Mouse (Mus musculus): ENCODE measurements around the gene Sesn2. TPM values are rescaled to one million over a fixed set of nuclear protein-coding genes. Genes with fewer than 3 reads are reported as not detected.

The Sesn2 gene
- polyA plus RNA-seq, 1 experiment: 21.5 TPM

DNA sequence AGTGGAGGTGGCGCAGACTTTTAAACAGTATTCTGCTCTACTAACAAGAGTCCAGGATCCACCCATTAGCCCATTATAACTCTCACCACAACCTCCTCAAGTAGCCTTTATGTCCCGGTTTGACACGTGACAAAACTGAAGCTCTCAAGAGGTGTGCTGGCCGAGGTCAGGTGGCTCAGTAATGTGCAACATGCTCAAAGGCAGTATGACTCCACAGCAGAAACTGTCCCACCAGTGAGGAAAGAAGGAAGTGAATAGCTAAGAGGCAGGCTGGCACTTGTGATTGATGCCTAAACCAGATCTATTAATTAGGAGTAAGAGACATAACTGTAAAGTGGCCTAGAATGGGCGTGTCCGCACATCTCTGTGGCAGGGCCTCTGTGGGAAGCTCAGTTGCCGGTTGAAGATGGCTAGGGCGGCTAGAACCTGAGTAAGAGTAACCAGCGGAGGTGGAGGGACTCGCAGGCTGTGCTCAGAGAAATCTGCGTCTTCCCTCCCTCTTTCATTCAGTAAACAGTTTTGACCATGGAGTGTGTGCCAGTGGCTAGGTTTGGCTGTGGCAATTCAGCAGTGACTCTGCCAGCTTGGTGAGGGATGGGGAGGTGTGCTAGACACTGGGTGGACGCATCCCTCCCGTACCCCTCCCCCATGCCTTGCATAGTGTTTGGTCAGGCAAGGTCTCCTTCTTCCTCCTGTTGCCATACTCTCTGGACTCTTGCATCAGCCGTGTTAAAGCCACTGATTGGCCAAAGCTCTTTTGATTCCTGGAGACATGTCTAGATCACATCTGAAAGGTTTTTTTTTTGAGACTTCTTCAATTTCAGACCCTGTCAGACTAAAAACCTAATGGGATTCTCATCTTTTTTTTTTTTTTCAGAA is 3.3 kb upstream of the Sesn2 start:
- H3K36me3 ChIP-seq (ENCODE audit: control insufficient read depth, insufficient read depth): no peaks in the 10 kb centered on the region
- H3K4me3 ChIP-seq (ENCODE audit: insufficient read depth, poor library complexity, severe bottlenecking): no peak overlapping the region
- H3K79me2 ChIP-seq (ENCODE audit: control insufficient read depth, insufficient read depth): peaks cover 16% of the 10 kb centered on the region
- peak; percentile 56 for TF ChIP-seq CEBPB (IDR thresholded peaks at IDR 0.05; ENCODE audit: low read depth)
- no peak for TF ChIP-seq CTCF (IDR thresholded peaks at IDR 0.05; ENCODE audit: control insufficient read depth, insufficient read depth, insufficient read length)
- H3K27me3 ChIP-seq (ENCODE audit: control insufficient read depth, insufficient read depth, insufficient read length): no peaks in the 10 kb centered on the region
- no peak overlapping the region for H3ac ChIP-seq (ENCODE audit: control insufficient read depth, insufficient read length, low read depth)
- peaks cover 9% of the 10 kb centered on the region for H3K79me3 ChIP-seq (ENCODE audit: low read depth)

DNA sequence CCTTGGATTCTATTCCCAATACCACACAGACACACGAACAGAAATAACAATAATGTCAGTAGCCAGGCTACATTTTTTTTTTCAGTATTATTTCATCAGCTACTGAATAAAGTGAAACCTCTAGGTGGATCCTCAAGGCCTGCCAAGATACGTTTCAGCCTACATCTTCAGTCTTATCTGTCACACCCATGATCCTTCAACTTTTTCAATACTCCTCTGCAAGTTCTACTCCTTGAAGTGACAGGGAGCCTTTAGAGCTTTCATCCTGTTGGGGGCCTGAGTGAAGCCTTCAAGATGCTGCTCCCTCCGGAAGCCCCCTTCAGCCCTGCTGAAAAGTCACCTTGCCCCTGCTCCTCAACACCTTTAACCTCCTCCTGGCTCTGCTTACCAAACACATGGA is 1.8 kb upstream of the Sesn2 start:
- Histone ChIP-seq H3K4me3 (ENCODE audit: insufficient read depth, poor library complexity, severe bottlenecking) (no peak overlapping the region), H3ac (ENCODE audit: control insufficient read depth, insufficient read length, low read depth) (no peak overlapping the region), H3K36me3 (ENCODE audit: control insufficient read depth, insufficient read depth) (no peaks in the 10 kb centered on the region), H3K79me3 (ENCODE audit: low read depth) (peaks cover 24% of the 10 kb centered on the region), H3K79me2 (ENCODE audit: control insufficient read depth, insufficient read depth) (peaks cover 31% of the 10 kb centered on the region), H3K27me3 (ENCODE audit: control insufficient read depth, insufficient read depth, insufficient read length) (no peaks in the 10 kb centered on the region)
- no peak for TF ChIP-seq FOSL1 (IDR thresholded peaks at IDR 0.05; ENCODE audit: insufficient read depth, low read length, poor library complexity, severe bottlenecking)
- no peak for TF ChIP-seq MAX (IDR thresholded peaks at IDR 0.05)
- TF ChIP-seq USF1 (IDR thresholded peaks at IDR 0.05; ENCODE audit: low read depth): no peak
- no peak for TF ChIP-seq CEBPB (IDR thresholded peaks at IDR 0.05; ENCODE audit: low read depth)
- no peak for TF ChIP-seq MYOD1 (IDR thresholded peaks at IDR 0.05; ENCODE audit: control insufficient read depth, insufficient read length, low read depth)
- TF ChIP-seq CTCF (IDR thresholded peaks at IDR 0.05; ENCODE audit: control insufficient read depth, insufficient read depth, insufficient read length): no peak
- TF ChIP-seq MYOG (IDR thresholded peaks at IDR 0.05; ENCODE audit: control insufficient read depth, extremely low read depth, insufficient read length): no peak

DNA sequence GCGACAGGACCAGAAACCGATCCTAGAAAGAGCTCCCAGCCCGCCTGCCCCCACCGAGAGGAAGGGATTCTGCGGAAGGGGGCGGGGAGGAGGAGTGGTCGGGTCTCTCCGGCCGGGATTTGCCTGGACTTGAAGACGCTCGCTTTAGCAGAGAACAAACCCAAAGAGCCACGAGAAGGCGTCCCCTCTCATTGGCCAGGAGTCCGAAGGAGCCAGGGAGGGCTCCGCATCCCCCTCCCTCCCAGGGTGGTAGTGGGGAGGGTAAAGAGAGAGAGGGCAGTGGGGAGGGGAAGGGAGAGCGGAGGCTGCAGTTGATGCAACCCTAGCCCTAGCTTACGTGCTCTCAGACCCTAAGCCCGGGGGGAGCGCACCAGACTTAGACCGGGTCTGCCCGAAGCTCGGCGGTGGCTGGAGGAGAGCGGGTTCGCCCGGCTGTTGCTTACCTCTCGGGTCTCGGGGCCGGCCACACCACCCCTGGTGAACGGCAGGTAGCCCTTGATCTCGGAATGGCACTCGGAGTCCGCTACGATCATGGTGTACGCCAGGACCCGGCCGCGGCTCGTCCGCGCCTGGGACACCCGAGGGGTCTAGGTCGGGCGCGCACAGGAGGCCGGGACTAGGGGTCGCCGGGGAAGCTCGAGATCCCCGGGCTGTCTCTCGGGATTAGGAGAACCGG is 542 bp downstream of the Sesn2 start:
- Histone ChIP-seq H3K4me3 (ENCODE audit: insufficient read depth, poor library complexity, severe bottlenecking) (peak overlapping the region; percentile 79), H3K27me3 (ENCODE audit: control insufficient read depth, insufficient read depth, insufficient read length) (no peaks in the 10 kb centered on the region), H3ac (ENCODE audit: control insufficient read depth, insufficient read length, low read depth) (peak overlapping the region; percentile 99), H3K79me3 (ENCODE audit: low read depth) (peaks cover 47% of the 10 kb centered on the region), H3K79me2 (ENCODE audit: control insufficient read depth, insufficient read depth) (peaks cover 55% of the 10 kb centered on the region), H3K36me3 (ENCODE audit: control insufficient read depth, insufficient read depth) (no peaks in the 10 kb centered on the region)
- TF ChIP-seq MAX (IDR thresholded peaks at IDR 0.05) (peak; percentile 31), USF1 (IDR thresholded peaks at IDR 0.05; ENCODE audit: low read depth) (no peak)

DNA sequence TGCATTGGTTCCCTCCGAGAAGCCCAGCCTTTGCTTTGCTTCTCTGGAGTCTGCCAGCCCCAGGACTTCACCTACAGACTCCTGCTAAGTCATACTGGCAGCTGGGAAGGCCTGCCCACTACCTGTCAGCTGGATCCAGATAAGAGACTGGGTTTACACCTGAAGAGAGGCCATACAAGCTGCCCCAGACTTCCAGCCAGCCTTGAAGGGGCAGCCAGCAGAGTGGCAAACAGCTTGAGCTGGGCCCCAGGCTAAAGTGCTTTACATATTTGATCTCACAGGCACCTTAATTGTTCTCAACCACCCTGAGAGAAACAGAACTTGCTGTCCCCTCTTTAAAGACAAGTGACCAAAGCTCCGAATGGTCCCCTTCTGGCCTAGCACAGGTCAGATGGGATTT is 3.1 kb downstream of the Sesn2 start:
- peaks cover 7% of the 10 kb centered on the region for H3K36me3 ChIP-seq (ENCODE audit: control insufficient read depth, insufficient read depth)
- no peaks in the 10 kb centered on the region for H3K27me3 ChIP-seq (ENCODE audit: control insufficient read depth, insufficient read depth, insufficient read length)
- H3K79me2 ChIP-seq (ENCODE audit: control insufficient read depth, insufficient read depth): peaks cover 79% of the 10 kb centered on the region
- H3K4me3 ChIP-seq (ENCODE audit: insufficient read depth, poor library complexity, severe bottlenecking): no peak overlapping the region
- H3K79me3 ChIP-seq (ENCODE audit: low read depth): peaks cover 69% of the 10 kb centered on the region
- TF ChIP-seq FOSL1 (IDR thresholded peaks at IDR 0.05; ENCODE audit: insufficient read depth, low read length, poor library complexity, severe bottlenecking) (no peak), MAX (IDR thresholded peaks at IDR 0.05) (no peak), MYOD1 (IDR thresholded peaks at IDR 0.05; ENCODE audit: control insufficient read depth, insufficient read length, low read depth) (no peak), MYOG (IDR thresholded peaks at IDR 0.05; ENCODE audit: control insufficient read depth, extremely low read depth, insufficient read length) (no peak), CEBPB (IDR thresholded peaks at IDR 0.05; ENCODE audit: low read depth) (no peak), CTCF (IDR thresholded peaks at IDR 0.05; ENCODE audit: control insufficient read depth, insufficient read depth, insufficient read length) (no peak), USF1 (IDR thresholded peaks at IDR 0.05; ENCODE audit: low read depth) (no peak)
- no peak overlapping the region for H3ac ChIP-seq (ENCODE audit: control insufficient read depth, insufficient read length, low read depth)

DNA sequence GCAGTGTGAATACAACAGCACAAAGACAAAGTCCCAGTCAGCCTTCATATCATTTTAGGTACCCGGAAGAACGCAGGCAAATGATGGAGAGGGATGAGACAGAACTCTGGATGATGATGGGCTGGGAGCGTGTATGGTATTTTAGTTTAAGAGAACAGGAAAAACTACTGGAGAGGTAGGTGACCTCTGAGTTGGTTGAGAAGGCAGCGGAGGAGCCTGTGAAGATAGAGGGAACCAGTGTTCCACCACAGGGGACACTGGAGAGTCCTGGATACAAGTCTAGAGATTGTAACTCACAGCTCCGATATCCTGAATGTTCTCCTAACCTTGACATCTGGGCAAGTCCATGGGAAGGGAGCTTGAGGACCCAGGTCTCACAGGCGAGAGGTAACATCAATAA is 4.1 kb downstream of the Sesn2 start:
- Histone ChIP-seq H3K27me3 (ENCODE audit: control insufficient read depth, insufficient read depth, insufficient read length) (no peaks in the 10 kb centered on the region), H3K79me3 (ENCODE audit: low read depth) (peaks cover 69% of the 10 kb centered on the region), H3K4me3 (ENCODE audit: insufficient read depth, poor library complexity, severe bottlenecking) (no peak overlapping the region), H3ac (ENCODE audit: control insufficient read depth, insufficient read length, low read depth) (no peak overlapping the region), H3K36me3 (ENCODE audit: control insufficient read depth, insufficient read depth) (peaks cover 8% of the 10 kb centered on the region), H3K79me2 (ENCODE audit: control insufficient read depth, insufficient read depth) (peaks cover 79% of the 10 kb centered on the region)
- TF ChIP-seq MYOG (IDR thresholded peaks at IDR 0.05; ENCODE audit: control insufficient read depth, extremely low read depth, insufficient read length) (no peak), MAX (IDR thresholded peaks at IDR 0.05) (no peak), FOSL1 (IDR thresholded peaks at IDR 0.05; ENCODE audit: insufficient read depth, low read length, poor library complexity, severe bottlenecking) (no peak), CTCF (IDR thresholded peaks at IDR 0.05; ENCODE audit: control insufficient read depth, insufficient read depth, insufficient read length) (no peak), USF1 (IDR thresholded peaks at IDR 0.05; ENCODE audit: low read depth) (no peak), CEBPB (IDR thresholded peaks at IDR 0.05; ENCODE audit: low read depth) (no peak), MYOD1 (IDR thresholded peaks at IDR 0.05; ENCODE audit: control insufficient read depth, insufficient read length, low read depth) (no peak)

DNA sequence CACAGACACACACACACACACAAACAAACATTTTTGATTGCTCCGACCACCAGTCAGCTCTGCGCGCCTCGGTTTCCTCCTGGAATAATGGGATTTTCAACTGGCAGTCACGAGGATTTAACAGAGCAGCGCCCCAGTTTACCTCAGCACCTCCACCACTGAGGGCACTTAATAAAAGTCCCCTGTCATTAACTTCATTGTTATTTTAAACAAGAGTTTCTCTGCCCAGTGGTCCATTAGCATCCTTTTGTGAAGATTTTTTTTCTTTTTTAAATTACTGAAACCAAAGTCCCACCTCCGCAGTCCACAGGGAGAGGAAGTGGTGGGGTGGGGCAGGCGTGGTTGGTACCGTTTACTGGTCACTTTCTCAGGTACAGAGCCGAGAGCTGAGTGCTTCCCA is 4.5 kb downstream of the Sesn2 start:
- peaks cover 13% of the 10 kb centered on the region for H3K36me3 ChIP-seq (ENCODE audit: control insufficient read depth, insufficient read depth)
- TF ChIP-seq MYOG (IDR thresholded peaks at IDR 0.05; ENCODE audit: control insufficient read depth, extremely low read depth, insufficient read length): no peak
- H3K79me2 ChIP-seq (ENCODE audit: control insufficient read depth, insufficient read depth): peaks cover 79% of the 10 kb centered on the region
- H3K79me3 ChIP-seq (ENCODE audit: low read depth): peaks cover 69% of the 10 kb centered on the region
- H3K4me3 ChIP-seq (ENCODE audit: insufficient read depth, poor library complexity, severe bottlenecking): no peak overlapping the region
- no peak overlapping the region for H3ac ChIP-seq (ENCODE audit: control insufficient read depth, insufficient read length, low read depth)
- H3K27me3 ChIP-seq (ENCODE audit: control insufficient read depth, insufficient read depth, insufficient read length): no peaks in the 10 kb centered on the region

Measured in C2C12 (cell line).